Mouse (Mus musculus) lung, embryonic 16.5 days (tissue): ENCODE results near the gene Zfp871. TPM values are rescaled to one million over a fixed set of nuclear protein-coding genes. Genes with fewer than 3 reads are reported as not detected.

Source experiments
- ATAC-seq: fragments of 200-750 bp; cut with Nextera tagmentation; 2 replicates; pipeline ENCODE4 v1.8.0; 2017; ENCODE audit warnings: low read depth, mild to moderate bottlenecking, moderate library complexity
- H3K27ac ChIP-seq: fragments of 300-500 bp; sonication (generic); 2 replicates; pipeline ENCODE4 v1.5.1; 2014; ENCODE audit warnings: mild to moderate bottlenecking, control low read depth, low read length
- H3K27me3 ChIP-seq: fragments of 300-500 bp; sonication (generic); 2 replicates; pipeline ENCODE4 v1.6.1; 2014; ENCODE audit warnings: low read depth, low read length, mixed read lengths; ENCODE audit not compliant: control insufficient read depth, insufficient read depth
- H3K36me3 ChIP-seq: fragments of 300-500 bp; sonication (generic); 2 replicates; pipeline ENCODE4 v1.6.1; 2014; ENCODE audit warnings: low read length; ENCODE audit not compliant: control insufficient read depth, insufficient read depth
- H3K4me1 ChIP-seq: fragments of 300-500 bp; sonication (generic); replicated peaks from 2 replicates; pipeline ENCODE4 v1.6.1; 2014; ENCODE audit warnings: low read length, mixed read lengths; ENCODE audit not compliant: control insufficient read depth, insufficient read depth
- H3K4me2 ChIP-seq: fragments of 300-500 bp; sonication (generic); 2 replicates; pipeline ENCODE4 v1.6.1; 2014; ENCODE audit warnings: low read depth, low read length, control low read depth
- H3K4me3 ChIP-seq: fragments of 300-500 bp; sonication (generic); 2 replicates; pipeline ENCODE4 v1.5.1; 2014; ENCODE audit warnings: mild to moderate bottlenecking, low read length, control low read depth
- H3K9ac ChIP-seq: fragments of 300-500 bp; sonication (generic); 2 replicates; pipeline ENCODE4 v1.6.1; 2014; ENCODE audit warnings: low read length, control low read depth
- H3K9me3 ChIP-seq: fragments of 300-500 bp; sonication (generic); 2 replicates; pipeline ENCODE4 v1.6.1; 2016; ENCODE audit warnings: low read length; ENCODE audit not compliant: control insufficient read depth
- WGBS: fragments of 180-500 bp; shearing (Covaris S2); extraction: QIAGEN DNeasy Blood & Tissue Kit; methylation state at CpG from one replicate; pipeline ENCODE4 v1.1.7; 2014; 5-methylcytosine and 5-hydroxymethylcytosine counted together
- polyA plus RNA-seq: library from polyadenylated mRNA; unstranded; fragments of >200 nt; fragmentation: Nextera tagmentation; extraction: Ambion mirVana; gene quantifications from 2 replicates; pipeline ENCODE4 v1.2.1, GENCODE M21; 2015

Zfp871 gene
- polyA plus RNA-seq, result 34.9 and 35.2 TPM in 2 replicates

DNA sequence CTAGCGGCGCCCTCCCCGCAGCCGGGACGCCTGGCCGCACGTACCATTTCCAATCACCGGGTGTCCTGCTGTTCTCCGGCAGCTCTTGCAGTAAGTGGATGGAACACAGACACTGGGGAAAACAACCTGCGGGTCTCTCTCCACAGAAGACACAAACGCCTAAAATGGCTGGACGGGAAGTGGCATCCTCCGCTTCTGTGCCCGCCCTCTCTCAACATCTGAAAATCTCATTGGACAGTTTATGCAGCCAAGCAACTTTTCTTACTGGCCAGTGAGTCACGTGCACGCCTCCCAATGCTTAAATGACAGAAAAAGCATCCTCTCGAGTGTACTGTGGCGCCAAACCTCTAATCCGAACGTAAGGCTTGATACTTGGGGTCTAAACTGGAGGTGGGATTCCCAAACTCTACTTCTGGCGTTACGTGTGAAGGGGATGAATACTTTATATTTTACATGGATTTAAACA, at the start of gene Zfp871:
TSS of gene Zfp871 (minus strand) at position 194 of the 466 bp plus-strand sequence.
- Histone ChIP-seq H3K4me3 (peak within 1 kb of the TSS; percentile 83), H3K27ac (peak within 1 kb of the TSS; percentile 95), H3K9me3 (no peaks in the 10 kb centered on the region), H3K36me3 (peaks cover 13% of the 10 kb centered on the region), H3K27me3 (no peaks in the 10 kb centered on the region), H3K9ac (peak within 1 kb of the TSS; percentile 96), H3K4me2 (peak within 1 kb of the TSS; percentile 74), H3K4me1 (peaks cover 21% of the 10 kb centered on the region)
- peak; percentile 99 for ATAC-seq
- under 1% methylated on average over 22 of the region's 22 CpGs for WGBS

DNA sequence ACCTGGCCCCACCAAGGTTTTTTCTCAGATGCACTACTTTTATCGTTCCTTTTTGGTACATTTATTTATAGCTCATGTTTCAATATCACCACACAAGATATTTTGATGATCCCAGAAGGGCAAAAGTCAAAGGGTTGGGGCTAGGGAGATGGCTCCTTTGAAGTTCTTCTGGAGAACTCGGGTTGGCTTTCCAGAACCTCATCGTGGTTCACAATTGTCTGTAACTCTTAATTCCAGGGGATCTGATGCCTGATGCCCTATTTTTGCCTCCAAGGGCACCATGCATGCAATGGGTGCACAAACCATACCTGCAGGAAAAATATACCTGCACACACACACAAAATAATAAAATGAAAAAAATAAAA, 42.3 kb upstream of the Zfp871 start:
- Histone ChIP-seq H3K27ac (no peak overlapping the region), H3K4me3 (peak overlapping the region; percentile 83), H3K27me3 (no peaks in the 10 kb centered on the region), H3K9ac (no peak overlapping the region), H3K36me3 (no peaks in the 10 kb centered on the region), H3K9me3 (no peaks in the 10 kb centered on the region), H3K4me1 (peaks cover 6% of the 10 kb centered on the region; the same call in 1 of the 2 replicates), H3K4me2 (peak overlapping the region; percentile 80)
- ATAC-seq, result no peak
- WGBS, result 27% methylated on average over 3 of the region's 3 CpGs

DNA sequence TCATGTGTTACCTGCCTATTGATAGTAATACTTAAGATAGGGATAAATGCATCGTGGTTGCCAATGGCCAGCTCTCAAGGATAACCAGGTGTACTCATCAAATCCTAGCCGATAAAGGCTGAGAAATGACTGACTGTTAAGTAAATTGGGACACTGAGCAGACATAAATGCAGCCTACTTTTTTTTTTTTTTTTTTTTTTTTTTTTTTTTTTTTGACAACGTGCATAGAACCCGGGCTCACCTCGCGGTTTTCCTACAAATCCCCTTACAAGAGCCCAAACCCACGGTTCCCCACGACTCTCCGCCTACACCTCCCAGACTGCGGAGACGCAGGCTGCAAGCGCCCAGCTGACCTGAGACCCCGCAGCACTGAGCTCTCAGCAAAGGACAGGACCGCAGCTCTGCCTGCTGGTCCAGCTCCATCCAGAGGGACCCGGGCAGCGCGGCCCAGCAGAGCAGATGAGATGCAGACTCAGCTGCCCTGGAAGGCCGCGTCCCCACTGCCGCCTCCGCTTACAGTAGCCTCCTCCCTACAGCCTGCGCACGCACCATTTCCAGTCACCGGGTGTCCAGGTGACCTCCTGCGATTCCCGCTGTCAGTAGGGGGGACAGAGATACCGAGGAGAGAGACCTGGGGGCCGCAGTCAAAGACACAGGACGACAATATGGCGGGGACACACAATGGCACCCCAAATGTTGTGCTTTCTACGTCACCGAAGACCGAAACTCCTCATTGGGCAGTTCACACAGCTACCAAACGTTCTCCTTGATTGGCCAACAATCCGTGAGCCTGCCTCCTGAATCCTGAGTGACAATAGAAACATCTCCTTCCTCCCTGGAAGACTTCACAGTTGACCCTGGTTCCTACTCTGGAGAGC, 41.7 kb upstream of the Zfp871 start, which contains the start of gene Zfp799:
TSS of gene Zfp799 (minus strand) at position 722 of the 878 bp plus-strand sequence.
- 0 out of 2 replicates have a peak within 1 kb of the TSS, but pooled peaks have one; percentile 36 for H3K27ac ChIP-seq
- no peaks in the 10 kb centered on the region for H3K27me3 ChIP-seq
- peak within 1 kb of the TSS; percentile 95 for H3K9ac ChIP-seq
- peaks cover 3% of the 10 kb centered on the region; the same call in 1 of the 2 replicates for H3K36me3 ChIP-seq
- ATAC-seq, result peak; percentile 100
- peak within 1 kb of the TSS; percentile 80 for H3K4me2 ChIP-seq
- H3K4me1 ChIP-seq, result peaks cover 6% of the 10 kb centered on the region; the same call in 1 of the 2 replicates
- peak within 1 kb of the TSS; percentile 83 for H3K4me3 ChIP-seq
- no peaks in the 10 kb centered on the region for H3K9me3 ChIP-seq
- 2% methylated on average over 34 of the region's 35 CpGs for WGBS

DNA sequence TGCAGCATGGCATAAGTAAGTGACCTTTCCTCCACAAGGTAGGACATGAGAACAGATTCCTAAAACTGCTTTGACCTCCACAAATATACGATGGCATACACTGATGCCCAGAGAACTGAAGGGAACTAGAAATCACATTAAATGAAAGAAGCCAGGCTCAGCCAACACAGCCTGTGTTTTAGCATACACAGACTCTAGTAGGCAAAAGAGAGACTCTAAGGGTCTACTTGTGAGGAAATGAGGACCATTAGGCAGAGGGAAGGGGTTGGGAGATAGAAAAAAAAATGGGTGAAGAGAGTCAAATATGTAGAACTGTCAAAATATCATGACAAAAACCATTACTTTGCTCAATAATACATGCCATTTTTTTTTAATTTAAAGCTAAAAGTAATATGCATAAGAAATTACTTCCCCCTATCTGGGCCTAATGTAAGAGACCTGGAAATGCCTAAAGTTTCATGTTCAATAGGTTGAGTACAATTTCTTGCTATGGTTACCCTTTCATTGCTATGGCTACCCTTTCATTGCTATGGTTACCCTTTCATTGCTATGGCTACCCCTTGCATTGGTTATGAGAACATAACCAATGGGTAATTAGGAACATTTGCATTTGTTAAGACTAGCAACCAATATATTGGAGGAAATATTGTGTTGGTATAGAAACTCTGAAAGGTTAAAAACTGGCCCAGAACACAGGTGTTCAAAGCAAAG, 28.1 kb upstream of the Zfp871 start:
- Histone ChIP-seq H3K4me2 (no peak overlapping the region), H3K27ac (no peak overlapping the region), H3K9me3 (no peaks in the 10 kb centered on the region), H3K27me3 (no peaks in the 10 kb centered on the region), H3K36me3 (peaks cover 21% of the 10 kb centered on the region), H3K4me3 (no peak overlapping the region), H3K4me1 (no peaks in the 10 kb centered on the region), H3K9ac (no peak overlapping the region)
- ATAC-seq, result no peak
- 94% methylated on average over 1 of the region's 1 CpGs for WGBS

DNA sequence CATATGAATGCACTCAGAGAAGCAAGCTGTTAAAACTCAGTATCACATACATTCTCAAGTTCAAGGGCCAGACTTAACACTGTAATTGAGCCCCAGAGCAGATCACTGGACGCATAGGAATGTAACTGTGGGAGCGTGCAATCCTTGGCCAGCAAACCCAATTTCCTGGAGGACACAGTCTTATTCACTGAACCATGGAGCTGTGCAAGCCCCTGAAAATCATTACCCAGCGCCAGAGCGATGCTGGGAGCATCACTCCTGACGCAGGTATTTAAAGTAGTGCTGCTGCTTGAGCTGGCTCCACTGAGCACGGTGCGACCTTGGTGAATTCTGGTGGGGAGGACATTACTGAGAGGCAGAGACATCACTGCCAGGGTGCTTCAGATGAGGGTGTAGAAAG, 26.0 kb upstream of the Zfp871 start:
- ATAC-seq, result no peak
- Histone ChIP-seq H3K9me3 (no peaks in the 10 kb centered on the region), H3K9ac (no peak overlapping the region), H3K4me1 (no peaks in the 10 kb centered on the region), H3K36me3 (peaks cover 4% of the 10 kb centered on the region), H3K4me3 (no peak overlapping the region), H3K27me3 (no peaks in the 10 kb centered on the region), H3K4me2 (no peak overlapping the region), H3K27ac (no peak overlapping the region)
- 80% methylated on average over 7 of the region's 7 CpGs for WGBS

DNA sequence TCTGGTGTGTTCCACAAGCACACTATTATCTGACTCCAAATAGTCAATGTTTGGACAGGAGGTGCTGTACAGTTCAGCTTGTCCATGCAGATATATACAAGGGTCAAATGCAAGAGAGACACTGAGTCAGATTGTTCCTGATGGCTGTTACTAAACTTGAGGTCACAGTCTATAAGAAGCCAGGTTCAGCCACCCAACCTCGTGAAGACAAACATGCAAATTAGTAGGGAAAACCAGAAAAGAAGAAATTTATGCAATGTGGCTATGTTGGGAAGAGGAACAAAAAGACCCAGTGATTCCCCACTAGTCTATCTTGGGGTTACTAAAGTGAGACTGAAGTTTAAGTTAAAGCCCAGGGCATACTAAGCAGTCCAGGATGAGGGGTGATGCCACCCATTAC, 22.6 kb upstream of the Zfp871 start:
- Histone ChIP-seq H3K36me3 (no peaks in the 10 kb centered on the region), H3K9ac (no peak overlapping the region), H3K4me1 (no peaks in the 10 kb centered on the region), H3K4me2 (no peak overlapping the region), H3K27me3 (no peaks in the 10 kb centered on the region), H3K4me3 (no peak overlapping the region), H3K27ac (no peak overlapping the region), H3K9me3 (no peaks in the 10 kb centered on the region)
- no peak for ATAC-seq
- WGBS, result 34% methylated on average over 1 of the region's 1 CpGs

DNA sequence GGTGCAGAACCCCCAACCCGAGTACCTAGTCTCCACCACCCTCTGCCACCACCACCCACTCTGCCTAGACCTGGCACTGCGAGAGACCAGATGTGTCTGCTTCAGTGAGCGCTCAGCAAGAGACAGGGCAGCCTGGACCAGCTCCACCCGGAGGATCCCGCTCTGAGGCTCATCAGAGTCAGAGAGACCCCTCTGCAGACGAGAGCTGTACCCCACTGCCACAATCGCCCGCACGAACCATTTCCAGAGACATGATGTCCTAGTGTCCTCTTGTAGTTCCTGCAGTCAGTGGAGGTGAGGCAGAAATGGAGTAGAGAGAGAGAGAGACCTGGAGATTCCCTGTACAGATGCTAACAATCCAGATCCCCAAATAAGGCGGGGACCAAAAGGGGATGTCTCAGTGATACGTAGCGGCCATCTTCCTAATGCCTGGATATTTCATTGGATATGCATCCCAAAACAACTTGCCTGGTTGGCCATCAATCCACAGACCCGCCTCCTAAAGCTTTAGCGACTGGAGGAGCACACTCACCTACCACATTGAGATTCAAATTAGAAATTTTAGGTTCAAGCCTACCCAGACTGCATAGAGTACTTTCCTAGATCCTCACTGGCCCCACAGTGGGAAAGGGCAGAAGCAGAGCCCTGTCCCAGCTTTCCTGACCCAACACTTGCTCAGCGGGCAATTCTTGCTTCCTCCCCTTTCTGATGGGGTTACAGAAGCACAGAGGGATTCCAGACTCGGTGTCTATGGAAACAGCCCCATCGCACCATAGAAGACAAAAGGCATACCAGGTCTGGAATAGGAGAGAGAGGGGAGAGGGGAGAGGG, 21.7 kb upstream of the Zfp871 start, which contains the start of gene Zfp811:
TSS of gene Zfp811 (minus strand) at position 388 of the 831 bp plus-strand sequence.
- H3K27ac ChIP-seq, result no peak within 1 kb of the TSS
- no peaks in the 10 kb centered on the region for H3K27me3 ChIP-seq
- no peaks in the 10 kb centered on the region for H3K9me3 ChIP-seq
- H3K4me3 ChIP-seq, result peak within 1 kb of the TSS; percentile 52
- whole genome bisulfite sequencing, result 1% methylated on average over 17 of the region's 17 CpGs
- no peaks in the 10 kb centered on the region for H3K36me3 ChIP-seq
- ATAC-seq, result peak; percentile 92
- H3K9ac ChIP-seq, result peak within 1 kb of the TSS; percentile 61
- H3K4me1 ChIP-seq, result no peaks in the 10 kb centered on the region
- H3K4me2 ChIP-seq, result peak within 1 kb of the TSS; percentile 61

DNA sequence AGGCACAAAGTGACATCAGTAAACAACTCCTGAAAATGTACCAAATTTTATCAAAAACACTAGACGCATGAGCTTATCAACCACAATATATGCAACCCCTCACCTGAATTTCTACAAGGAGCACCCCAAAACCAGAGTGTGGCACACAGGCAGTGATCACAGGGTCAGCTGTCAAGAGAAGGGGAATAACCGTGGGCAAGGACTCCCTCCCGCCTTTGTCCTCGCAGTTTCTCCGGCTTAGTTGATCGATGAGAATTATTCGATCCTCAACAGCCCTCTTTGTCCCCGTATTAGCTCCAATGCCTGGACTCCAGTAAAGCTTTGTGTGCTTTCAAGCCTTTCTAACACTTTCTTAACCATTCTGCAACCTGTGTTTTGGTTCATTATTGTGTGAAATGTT, 20.8 kb upstream of the Zfp871 start:
- peak overlapping the region; percentile 52 for H3K4me3 ChIP-seq
- no peak for ATAC-seq
- WGBS, result 6% methylated on average over 8 of the region's 8 CpGs
- H3K9me3 ChIP-seq, result no peaks in the 10 kb centered on the region
- H3K36me3 ChIP-seq, result no peaks in the 10 kb centered on the region
- no peaks in the 10 kb centered on the region for H3K4me1 ChIP-seq
- H3K27ac ChIP-seq, result no peak overlapping the region
- peak overlapping the region; percentile 61 for H3K4me2 ChIP-seq
- H3K27me3 ChIP-seq, result no peaks in the 10 kb centered on the region
- H3K9ac ChIP-seq, result peak overlapping the region; percentile 61; the same call in 1 of the 2 replicates
